Mouse (Mus musculus) left cerebral cortex, postnatal 36 days (tissue): ENCODE data around the gene Adgrb3. TPM values are rescaled to one million over a fixed set of nuclear protein-coding genes. Genes with fewer than 3 reads are reported as not detected.

Source experiments
- DNase-seq, 2 experiments: peaks; one replicate each; pipeline ENCODE4 v3.0.0; 2021 to 2022; ENCODE audit warnings: low spot score in 2 of 2, mixed read lengths in 1 of 2
- intact Hi-C: fragments of 180-260 bp; cut with DNase I; formaldehyde crosslinking; loops from one replicate; pipeline ENCODE4 v1.15.1; 2025
- total RNA-seq, 2 experiments: library from RNA; stranded (reverse); gene quantifications; 2 replicates each; pipeline ENCODE4 v1.2.3; 2021

Gene Adgrb3
- total RNA-seq, 2 experiments from 2014 or later = 102 to 114 TPM

GRCm38 (mm10) chr1:25180615-25181014 lies 648.9 kb downstream of the Adgrb3 start:
- no peak for DNase-seq
- intact Hi-C loops = no loop called here

GRCm38 (mm10) chr1:25179860-25180582 lies 649.5 kb downstream of the Adgrb3 start:
- intact Hi-C loops = no loop called here
- peak; percentile 49 to 56 for DNase-seq

- intact Hi-C loops = no loop called here
- no peak for DNase-seq
These were observed 651.0 kb downstream of the Adgrb3 start for GRCm38 (mm10) chr1:25178347-25179130.

GRCm38 (mm10) chr1:25167120-25167519 lies 662.4 kb downstream of the Adgrb3 start:
- intact Hi-C loops = loop anchor here (10.0 kb wide), 2 partner anchors 58 to 62 kb away; no protein-coding TSS in a partner anchor
- DNase-seq = no peak

GRCm38 (mm10) chr1:25166036-25166796 lies 663.3 kb downstream of the Adgrb3 start:
- intact Hi-C loops = loop anchor here (10.0 kb wide), 2 partner anchors 59 to 61 kb away; no protein-coding TSS in a partner anchor
- DNase-seq = peak in 1 of 2 experiments; percentile 45

GRCm38 (mm10) chr1:25163561-25163960 lies 665.9 kb downstream of the Adgrb3 start:
- DNase-seq = no peak
- intact Hi-C loops = loop anchor here (10.0 kb wide), 2 partner anchors 59 to 61 kb away; no protein-coding TSS in a partner anchor

- intact Hi-C loops = no loop called here
- peak in 1 of 2 experiments; percentile 38 for DNase-seq
These were observed 683.3 kb downstream of the Adgrb3 start for GRCm38 (mm10) chr1:25146206-25146605.

GRCm38 (mm10) chr1:25132150-25132824 lies 697.2 kb downstream of the Adgrb3 start:
- intact Hi-C loops = no loop called here
- DNase-seq = no peak

- DNase-seq = no peak
- intact Hi-C loops = no loop called here
These were observed 714.0 kb downstream of the Adgrb3 start for GRCm38 (mm10) chr1:25115512-25115911.

GRCm38 (mm10) chr1:25107500-25108101 lies 721.9 kb downstream of the Adgrb3 start:
- DNase-seq = no peak
- intact Hi-C loops = loop anchor here (10.0 kb wide), 2 partner anchors 57 to 117 kb away; no protein-coding TSS in a partner anchor

- intact Hi-C loops = loop anchor here (10.0 kb wide), 2 partner anchors 58 to 118 kb away; no protein-coding TSS in a partner anchor
- DNase-seq = no peak
These were observed 722.8 kb downstream of the Adgrb3 start for GRCm38 (mm10) chr1:25106679-25107078.

GRCm38 (mm10) chr1:25105367-25105766 lies 724.1 kb downstream of the Adgrb3 start:
- DNase-seq = peak; percentile 88 to 89
- intact Hi-C loops = loop anchor here (10.0 kb wide), 2 partner anchors 59 to 119 kb away; no protein-coding TSS in a partner anchor

GRCm38 (mm10) chr1:25088010-25088719 lies 741.3 kb downstream of the Adgrb3 start:
- intact Hi-C loops = no loop called here
- no peak for DNase-seq

GRCm38 (mm10) chr1:25085616-25086372 lies 743.7 kb downstream of the Adgrb3 start:
- peak; percentile 47 to 51 for DNase-seq
- intact Hi-C loops = no loop called here

GRCm38 (mm10) chr1:25082377-25082776 lies 747.1 kb downstream of the Adgrb3 start:
- intact Hi-C loops = no loop called here
- DNase-seq = peak; percentile 55 to 60

GRCm38 (mm10) chr1:25081265-25081849 lies 748.1 kb downstream of the Adgrb3 start:
- intact Hi-C loops = no loop called here
- no peak for DNase-seq

GRCm38 (mm10) chr1:25079395-25079794 lies 750.1 kb downstream of the Adgrb3 start:
- no peak for DNase-seq
- intact Hi-C loops = no loop called here
